Mouse (Mus musculus) embryonic facial prominence, embryonic 10.5 days (tissue): Measurements from ENCODE around the gene Cldn4. TPM values are rescaled to one million over a fixed set of nuclear protein-coding genes. Genes with fewer than 3 reads are reported as not detected.

Source experiments
- DNase-seq: peaks from one replicate; pipeline ENCODE4 v3.0.0-alpha.2; 2017; ENCODE audit warnings: low spot score
- H3K27ac ChIP-seq: fragments of 300-500 bp; sonication (generic); replicated peaks from 2 replicates; pipeline ENCODE4 v1.5.1; 2016; ENCODE audit warnings: mild to moderate bottlenecking
- H3K27me3 ChIP-seq: fragments of 300-500 bp; sonication (generic); replicated peaks from 2 replicates; pipeline ENCODE4 v1.6.1; 2016; ENCODE audit warnings: low read depth, mild to moderate bottlenecking; ENCODE audit not compliant: poor library complexity, severe bottlenecking
- H3K36me3 ChIP-seq: fragments of 300-500 bp; sonication (generic); replicated peaks from 2 replicates; pipeline ENCODE4 v1.6.1; 2016; ENCODE audit warnings: mild to moderate bottlenecking, moderate library complexity
- H3K4me1 ChIP-seq: fragments of 300-500 bp; sonication (generic); 2 replicates; pipeline ENCODE4 v1.6.1; 2016
- H3K4me3 ChIP-seq: fragments of 300-500 bp; sonication (generic); 2 replicates; pipeline ENCODE4 v1.5.1; 2016; ENCODE audit warnings: mild to moderate bottlenecking, moderate library complexity
- H3K9me3 ChIP-seq: fragments of 300-500 bp; sonication (generic); 2 replicates; pipeline ENCODE4 v1.6.1; 2016; ENCODE audit warnings: mild to moderate bottlenecking
- WGBS: fragments of 180-500 bp; shearing (Covaris S2); methylation state at CpG from one replicate; pipeline ENCODE4 v1.1.7; 2016; 5-methylcytosine and 5-hydroxymethylcytosine counted together
- polyA plus RNA-seq: library from polyadenylated mRNA; unstranded; fragments of >200 nt; fragmentation: Nextera tagmentation; extraction: Ambion mirVana; gene quantifications from 2 replicates; pipeline ENCODE4 v1.2.1, GENCODE M21; 2016

Gene Cldn4
- polyA plus RNA-seq, 1 experiment from 2014 or later: 17.5 TPM

DNA sequence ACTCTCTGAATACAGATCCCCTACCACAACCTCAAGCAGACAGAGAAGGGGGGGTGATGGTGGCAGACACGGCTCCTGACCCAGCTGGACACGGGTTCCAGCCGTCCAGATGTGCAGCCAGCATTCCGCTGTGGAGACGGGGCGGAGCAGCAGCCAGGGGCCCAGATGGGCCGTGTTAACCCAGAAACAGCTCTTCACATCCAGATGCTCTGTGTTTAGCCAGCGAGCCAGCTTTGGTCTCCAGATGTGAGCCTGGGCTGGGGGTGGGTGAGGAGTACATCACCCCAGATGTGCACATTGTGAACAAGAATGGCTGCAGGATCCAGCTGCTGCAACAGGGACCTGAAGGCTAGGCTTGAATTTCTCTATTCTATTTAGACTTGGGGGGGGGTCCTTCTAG lies 51.4 kb downstream of the Cldn4 start:
- Histone ChIP-seq H3K36me3 (no peaks in the 10 kb centered on the region), H3K27ac (no peak overlapping the region), H3K4me1 (peaks cover 40% of the 10 kb centered on the region), H3K4me3 (no peak overlapping the region), H3K27me3 (peaks cover 4% of the 10 kb centered on the region; the same call in 1 of the 2 replicates), H3K9me3 (no peaks in the 10 kb centered on the region)
- 42% methylated on average over 8 of the region's 8 CpGs for WGBS
- peak; percentile 79 for DNase-seq

Other genes starting within 250 kb of the Cldn4 start
- 2.4 and 3.9 TPM in 2 replicates for gene Eln, start 199.6 kb downstream of the Cldn4 start, polyA plus RNA-seq
- not detected in 2 replicates for gene Tmem270, start 40.2 kb downstream of the Cldn4 start, polyA plus RNA-seq
- 2.1 and 2.8 TPM in 2 replicates for gene Cldn13, start 31.4 kb downstream of the Cldn4 start, polyA plus RNA-seq
- gene Mettl27, start 14.6 kb downstream of the Cldn4 start, polyA plus RNA-seq: 14.8 and 17.0 TPM in 2 replicates
- gene Cldn3, start 39.3 kb upstream of the Cldn4 start, polyA plus RNA-seq: 18.2 and 18.8 TPM in 2 replicates
- gene Abhd11, start 62.2 kb upstream of the Cldn4 start, polyA plus RNA-seq: 39.6 and 41.7 TPM in 2 replicates
- gene Stx1a, start 76.5 kb upstream of the Cldn4 start, polyA plus RNA-seq: 13.5 and 13.8 TPM in 2 replicates
- 27.0 and 27.4 TPM in 2 replicates for gene Dnajc30, start 117.3 kb upstream of the Cldn4 start, polyA plus RNA-seq
- 190 and 194 TPM in 2 replicates for gene Bud23, start 118.0 kb upstream of the Cldn4 start, polyA plus RNA-seq
- 9.2 and 9.5 TPM in 2 replicates for gene Vps37d, start 131.3 kb upstream of the Cldn4 start, polyA plus RNA-seq
- gene Mlxipl, start 143.0 kb upstream of the Cldn4 start, polyA plus RNA-seq: 3.5 and 3.8 TPM in 2 replicates
- 21.3 and 22.2 TPM in 2 replicates for gene Tbl2, start 202.7 kb upstream of the Cldn4 start, polyA plus RNA-seq
- 44.6 and 48.5 TPM in 2 replicates for gene Bcl7b, start 221.3 kb upstream of the Cldn4 start, polyA plus RNA-seq
- 60.1 and 61.5 TPM in 2 replicates for gene Baz1b, start 240.3 kb upstream of the Cldn4 start, polyA plus RNA-seq